Mouse (Mus musculus) small intestine, adult 2 months (tissue): ENCODE measurements at regions not wholly inside any gene's neighbourhood (a gene's known extent, or its start where the extent isn't known, plus 50 kb on each side); places are given as distances from the start of the nearest gene placed in this dataset.
A peak's percentile ranks its signal among the peaks of the same experiment; 100 is the strongest.
"Not testable (repeated sequence)": the region's sequence is repeated elsewhere in the genome, so short reads cannot be mapped to it uniquely, and the experiment has no call there.

Experiments
- H3K27ac ChIP-seq: fragments of 200-500 bp; 2 replicates; pipeline ENCODE4 v1.5.1; 2012; ENCODE audit warnings: low read depth, low read length, control low read depth, inconsistent platforms; ENCODE audit not compliant: insufficient read depth
- H3K27me3 ChIP-seq: fragments of 200-500 bp; 2 replicates; pipeline ENCODE4 v1.6.1; 2012; ENCODE audit warnings: mild to moderate bottlenecking, moderate library complexity, low read length, inconsistent platforms; ENCODE audit not compliant: control insufficient read depth, insufficient read depth
- H3K36me3 ChIP-seq: fragments of 200-500 bp; 2 replicates; pipeline ENCODE4 v1.6.1; 2012; ENCODE audit warnings: mild to moderate bottlenecking, low read length, control low read depth, inconsistent platforms; ENCODE audit not compliant: control insufficient read depth, insufficient read depth
- H3K4me1 ChIP-seq: fragments of 200-500 bp; 2 replicates; pipeline ENCODE4 v1.6.1; 2012; ENCODE audit warnings: low read length, inconsistent platforms, mixed read lengths; ENCODE audit not compliant: control insufficient read depth, insufficient read depth, insufficient read length
- H3K4me3 ChIP-seq: fragments of 200-500 bp; 2 replicates; pipeline ENCODE4 v1.5.1; 2012; ENCODE audit warnings: low read depth, mild to moderate bottlenecking, control low read depth, inconsistent platforms, low read length, moderate library complexity
- CTCF ChIP-seq: fragments of 200-500 bp; IDR thresholded peaks from 2 replicates; pipeline ENCODE4 v1.5.1; 2012; ENCODE audit warnings: low read depth, mild to moderate bottlenecking, control low read depth, inconsistent platforms, low read length, moderate library complexity, mixed read lengths; ENCODE audit not compliant: insufficient replicate concordance, insufficient read length; ENCODE audit errors: extremely low read depth
- POLR2A ChIP-seq: fragments of 200-500 bp; IDR thresholded peaks from 2 replicates; pipeline ENCODE4 v1.6.1; 2012; ENCODE audit warnings: low read depth, mild to moderate bottlenecking, control low read depth, inconsistent platforms, low read length, moderate library complexity
- WGBS: fragments of 180-500 bp; shearing (Covaris S2); methylation state at CpG from one replicate; pipeline ENCODE4 v1.1.7; 2018; 5-methylcytosine and 5-hydroxymethylcytosine counted together

DNA sequence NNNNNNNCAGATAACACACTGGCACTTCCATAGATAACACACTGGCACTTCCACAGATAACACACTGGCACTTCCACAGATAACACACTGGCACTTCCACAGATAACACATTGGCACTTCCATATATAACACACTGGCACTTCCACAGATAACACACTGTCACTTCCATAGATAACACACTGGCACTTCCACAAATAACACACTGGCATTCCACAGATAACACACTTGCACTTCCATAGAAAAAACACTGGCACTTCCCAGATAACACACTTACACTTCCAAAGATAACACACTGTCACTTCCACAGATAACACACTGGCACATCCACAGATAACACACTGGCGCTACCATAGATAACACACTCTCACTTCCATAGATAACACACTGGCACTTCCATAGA is 105.7 kb upstream of the Afdn start:
- not testable (repeated sequence) for H3K27me3 ChIP-seq
- 79% methylated on average over 1 of the region's 1 CpGs for WGBS

DNA sequence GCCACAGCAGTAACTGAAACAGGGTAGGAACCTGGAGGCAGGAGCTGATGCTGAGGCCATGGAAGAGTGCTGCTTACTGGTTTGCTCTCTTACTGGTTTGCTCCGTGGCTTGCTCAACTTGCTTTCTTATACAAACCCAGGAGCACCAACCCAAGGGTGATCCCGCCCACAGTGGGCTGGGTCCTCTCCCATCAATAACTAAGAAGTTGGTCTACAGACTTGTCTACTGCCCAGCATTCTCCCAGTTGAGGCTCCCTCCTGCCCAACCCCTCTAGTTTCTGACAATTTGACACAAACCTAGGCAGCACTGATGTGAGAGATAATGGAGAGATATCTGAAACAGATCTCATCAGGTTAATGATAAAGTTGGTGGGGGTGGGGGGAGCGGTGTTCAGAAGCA is 104.3 kb upstream of the Afdn start:
- no peak overlapping the region for H3K4me3 ChIP-seq
- H3K27me3 ChIP-seq = no peaks in the 10 kb centered on the region
- H3K36me3 ChIP-seq = no peaks in the 10 kb centered on the region
- TF ChIP-seq CTCF (no peak), POLR2A (no peak)
- WGBS = 29% methylated on average over 3 of the region's 3 CpGs
- peaks cover 2% of the 10 kb centered on the region; the same call in 1 of the 2 replicates for H3K4me1 ChIP-seq
- H3K27ac ChIP-seq = no peak overlapping the region

More for the DNA sequence above, 105.7 kb upstream of the Afdn start:
- H3K4me3 ChIP-seq, H3K4me1 ChIP-seq, H3K27ac ChIP-seq, H3K36me3 ChIP-seq: not testable (repeated sequence)

DNA sequence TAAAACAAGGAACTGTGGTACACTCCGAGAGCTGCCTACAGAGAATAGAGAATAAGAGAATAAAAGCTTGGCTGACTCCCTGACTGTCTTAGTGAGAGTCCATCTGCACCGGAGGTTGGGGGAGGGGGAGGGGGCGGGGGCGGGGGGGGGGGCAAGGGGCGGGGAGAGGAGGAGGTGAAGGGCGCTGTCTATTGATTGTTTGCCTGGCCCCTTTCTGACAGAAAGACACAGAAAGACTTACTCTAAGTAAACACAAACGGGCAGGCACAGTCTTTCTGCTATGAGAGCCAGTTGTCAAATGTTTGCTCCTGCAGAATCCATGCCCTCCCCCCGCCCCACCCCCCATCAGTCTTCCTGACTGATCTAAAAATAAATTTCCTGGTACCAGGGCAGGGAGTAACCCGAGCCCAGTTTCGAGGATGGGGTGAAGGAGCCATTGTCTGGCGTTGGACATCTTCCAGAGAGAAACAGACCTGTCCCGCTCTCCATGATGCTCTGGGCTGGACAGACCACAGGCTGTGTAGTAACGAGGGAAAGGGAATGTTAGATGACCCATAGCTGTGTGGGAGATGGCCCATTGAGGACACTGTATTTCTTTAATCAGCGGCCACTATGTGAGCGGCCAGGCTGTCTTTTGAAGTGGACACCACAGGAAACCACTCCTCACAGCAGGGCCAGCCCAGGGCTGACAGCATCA is 103.7 kb upstream of the Afdn start:
- no peak for TF ChIP-seq CTCF
- Histone ChIP-seq H3K36me3 (no peaks in the 10 kb centered on the region), H3K4me1 (peaks cover 2% of the 10 kb centered on the region; the same call in 1 of the 2 replicates), H3K27ac (peak overlapping the region; percentile 45; the same call in 1 of the 2 replicates), H3K4me3 (no peak overlapping the region), H3K27me3 (no peaks in the 10 kb centered on the region)
- WGBS = 11% methylated on average over 14 of the region's 15 CpGs

DNA sequence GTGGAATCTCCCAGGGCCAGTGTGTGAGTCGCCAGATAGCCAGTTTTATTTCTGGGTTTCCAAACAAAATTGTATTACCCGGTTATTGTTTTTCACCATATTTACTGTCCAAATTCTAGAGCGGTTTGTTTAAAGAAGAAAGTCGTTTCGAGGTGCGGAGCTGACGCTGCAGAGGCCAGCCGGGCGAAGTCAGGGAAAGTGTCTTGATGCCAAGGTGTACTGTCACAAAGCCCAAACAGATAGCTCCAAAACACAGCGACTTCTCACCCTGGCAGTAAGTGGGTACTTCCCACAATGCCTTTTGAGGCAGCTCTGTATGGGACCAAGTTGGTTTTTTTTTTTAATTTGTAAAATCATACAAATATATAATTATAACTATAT is 103.2 kb upstream of the Afdn start:
- H3K27ac ChIP-seq = peak overlapping the region; percentile 45; the same call in 1 of the 2 replicates
- WGBS = 60% methylated on average over 10 of the region's 10 CpGs

DNA sequence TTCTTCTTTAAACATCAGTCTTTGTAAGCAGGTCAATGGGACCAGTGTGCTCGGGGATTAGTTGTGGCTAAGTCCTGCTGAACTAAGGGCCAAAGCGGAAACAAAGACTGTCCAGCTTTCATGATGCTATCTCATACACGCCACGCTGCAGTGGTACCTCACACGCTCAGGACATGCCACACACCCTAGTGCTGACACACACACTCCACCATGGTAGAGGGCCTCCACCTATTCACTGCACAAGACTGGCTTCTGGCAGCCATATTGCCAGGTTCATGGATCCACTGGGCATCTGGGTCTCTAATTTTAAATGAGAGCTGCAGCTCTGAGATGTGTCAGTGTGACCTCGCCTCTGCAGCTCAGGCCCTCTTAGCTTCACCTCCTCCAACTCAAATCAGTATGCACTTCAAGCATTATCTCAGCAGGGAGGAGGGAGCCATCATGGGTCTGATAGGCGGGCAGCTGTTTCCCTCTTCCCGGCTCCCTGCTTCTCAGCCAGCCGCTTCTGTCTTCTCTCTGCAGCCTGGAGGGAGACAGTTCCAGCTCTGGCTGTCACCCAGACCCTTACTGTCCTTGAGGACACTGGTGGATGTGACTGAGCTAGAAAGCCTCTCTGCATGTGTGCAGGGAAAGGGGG is 102.6 kb upstream of the Afdn start:
- peaks cover 4% of the 10 kb centered on the region; the same call in 1 of the 2 replicates for H3K4me1 ChIP-seq
- H3K27me3 ChIP-seq = no peaks in the 10 kb centered on the region
- no peak overlapping the region for H3K4me3 ChIP-seq
- H3K36me3 ChIP-seq = no peaks in the 10 kb centered on the region
- no peak overlapping the region for H3K27ac ChIP-seq
- 86% methylated on average over 9 of the region's 9 CpGs for WGBS
- TF ChIP-seq CTCF = no peak
- no peak for TF ChIP-seq POLR2A

More for the DNA sequence above, 103.2 kb upstream of the Afdn start:
- Histone ChIP-seq H3K27me3 (no peaks in the 10 kb centered on the region), H3K4me3 (no peak overlapping the region), H3K4me1 (peaks cover 4% of the 10 kb centered on the region; the same call in 1 of the 2 replicates), H3K36me3 (no peaks in the 10 kb centered on the region)
- TF ChIP-seq POLR2A (no peak), CTCF (no peak)

DNA sequence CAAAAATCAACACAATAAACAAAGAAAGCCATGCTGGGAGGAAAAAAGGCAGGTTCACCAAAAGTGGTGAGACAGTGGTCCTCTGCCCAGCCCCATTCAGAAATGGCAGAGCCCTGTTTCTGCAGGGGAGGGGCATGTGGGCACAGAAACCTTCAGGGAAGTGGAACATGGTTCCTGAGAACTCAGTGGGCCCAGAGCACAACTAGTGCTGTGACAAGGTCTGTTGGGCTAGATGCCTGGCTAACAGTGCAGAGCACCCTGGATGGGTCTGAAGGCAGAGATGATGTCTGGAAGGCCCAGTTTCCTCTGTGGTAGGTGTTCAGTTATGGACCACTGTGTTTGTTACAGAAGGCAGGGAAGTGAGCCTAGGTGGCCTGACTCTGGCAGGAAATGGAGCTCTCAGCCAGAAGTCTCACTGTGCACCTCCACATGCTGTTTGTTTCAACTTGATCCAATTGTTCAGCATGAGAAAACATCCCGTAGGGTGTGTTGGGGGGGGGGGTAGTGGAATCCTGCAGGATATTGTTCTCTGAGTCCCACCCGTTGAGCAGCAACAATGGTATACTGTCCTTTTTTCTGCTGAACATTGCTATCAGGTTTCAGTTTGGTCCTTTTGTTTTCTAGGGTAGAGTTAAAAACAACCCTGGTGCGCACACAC is 101.9 kb upstream of the Afdn start:
- 81% methylated on average over 3 of the region's 3 CpGs for WGBS
- H3K36me3 ChIP-seq = no peaks in the 10 kb centered on the region
- TF ChIP-seq CTCF (no peak), POLR2A (no peak)
- no peaks in the 10 kb centered on the region for H3K27me3 ChIP-seq
- 0 out of 2 replicates have a peak overlapping the region, but pooled peaks have one; percentile 32 for H3K27ac ChIP-seq
- no peak overlapping the region for H3K4me3 ChIP-seq
- H3K4me1 ChIP-seq = peaks cover 4% of the 10 kb centered on the region; the same call in 1 of the 2 replicates

DNA sequence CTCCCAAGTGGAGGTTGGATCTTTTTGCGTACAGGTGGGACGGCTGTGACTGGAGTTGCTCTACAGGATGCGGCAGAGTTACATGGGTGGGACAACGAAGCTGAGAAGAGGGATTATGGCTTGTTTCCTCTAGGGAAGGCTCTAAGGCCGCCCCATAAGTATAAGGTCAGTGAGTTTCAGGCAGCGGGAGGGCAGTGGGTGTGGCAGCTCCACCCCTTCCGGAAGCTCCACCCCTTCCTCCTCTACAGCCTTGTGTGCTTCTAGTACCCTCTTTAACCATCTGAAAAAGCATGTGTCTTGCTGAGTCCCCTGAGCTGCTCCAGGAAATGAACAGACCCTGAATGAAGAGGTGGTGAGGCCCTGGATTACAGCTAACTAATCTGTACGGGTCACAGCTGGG is 101.2 kb upstream of the Afdn start:
- TF ChIP-seq POLR2A (no peak), CTCF (no peak)
- H3K27me3 ChIP-seq = no peaks in the 10 kb centered on the region
- 0 out of 2 replicates have a peak overlapping the region, but pooled peaks have one; percentile 14 for H3K4me3 ChIP-seq
- no peaks in the 10 kb centered on the region for H3K36me3 ChIP-seq
- H3K27ac ChIP-seq = no peak overlapping the region
- 67% methylated on average over 8 of the region's 8 CpGs for WGBS
- peaks cover 6% of the 10 kb centered on the region; the same call in 1 of the 2 replicates for H3K4me1 ChIP-seq
